Mouse (Mus musculus): ENCODE measurements around the gene Obp2a.
"Not testable (repeated sequence)": the region's sequence is repeated elsewhere in the genome, so short reads cannot be mapped to it uniquely, and the experiment has no call there.

Gene Obp2a

DNA sequence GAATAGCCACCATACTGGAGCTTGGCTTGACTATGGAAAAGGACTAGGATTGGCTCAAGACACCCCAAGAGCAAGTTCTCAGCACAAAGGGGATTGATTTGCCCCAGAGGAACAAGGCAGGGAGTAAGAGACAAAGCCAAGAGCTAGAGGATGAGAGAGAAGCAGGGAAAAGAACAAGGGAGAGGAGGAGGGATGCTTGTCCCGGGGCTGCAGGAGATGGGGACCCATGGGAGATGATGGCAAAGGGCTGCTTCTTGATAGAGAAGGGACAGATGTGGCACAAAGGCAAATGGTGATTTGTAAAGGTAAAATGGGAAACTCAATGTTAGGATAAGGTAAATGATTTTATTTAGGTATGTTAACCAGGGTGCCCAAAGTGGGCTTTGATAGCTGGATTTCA lies 9.2 kb downstream of the Obp2a start:
- not testable (repeated sequence) for DNase-seq (ENCODE audit: low read depth, low spot score)

DNA sequence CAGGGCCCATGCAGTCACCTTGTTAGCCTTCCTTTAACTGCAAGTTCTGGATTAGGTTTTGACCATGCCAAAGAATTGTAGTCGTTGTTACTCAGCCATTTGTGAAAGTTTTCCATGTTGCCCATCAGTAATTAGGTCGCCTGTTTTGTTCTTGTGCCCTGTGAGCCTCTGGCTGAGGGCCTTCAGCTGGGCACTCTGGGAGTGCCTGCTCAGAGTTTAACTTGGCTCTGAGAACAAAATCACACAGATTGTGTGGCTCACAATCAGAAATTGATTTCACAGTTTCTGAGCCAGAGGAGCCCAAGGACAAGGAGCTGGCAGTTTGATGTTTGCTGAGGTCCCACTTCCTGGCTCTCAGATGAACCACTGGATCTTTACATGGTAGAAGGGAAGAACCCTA lies 9.9 kb downstream of the Obp2a start:
- DNase-seq (ENCODE audit: low read depth, low spot score), result not testable (repeated sequence)

DNA sequence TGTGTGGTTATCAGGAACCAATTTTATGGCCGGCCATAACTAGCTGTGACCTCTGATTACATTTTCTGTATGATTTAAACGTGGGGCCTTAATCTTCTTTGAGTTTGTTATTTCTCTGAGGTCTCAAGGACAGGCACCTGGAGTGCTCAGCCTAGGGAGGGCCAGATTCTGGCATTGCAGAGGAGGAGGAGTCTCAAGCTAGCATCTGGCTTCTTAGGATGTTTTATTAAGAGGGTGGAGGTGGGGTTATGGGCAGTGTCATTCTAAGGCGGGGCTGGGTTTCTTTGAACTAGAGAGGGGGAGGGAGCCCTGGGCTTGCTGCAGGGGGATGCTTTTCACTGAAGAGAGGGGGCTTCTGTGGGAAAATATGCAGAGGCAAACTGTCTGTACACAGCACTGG lies 11.8 kb downstream of the Obp2a start:
- not testable (repeated sequence) for DNase-seq (ENCODE audit: low read depth, low spot score)

- no peak for DNase-seq (ENCODE audit: low read depth, low spot score)
Observed at GRCm38 (mm10) chr2:25717222-25717621, 17.4 kb downstream of the Obp2a start.

DNA sequence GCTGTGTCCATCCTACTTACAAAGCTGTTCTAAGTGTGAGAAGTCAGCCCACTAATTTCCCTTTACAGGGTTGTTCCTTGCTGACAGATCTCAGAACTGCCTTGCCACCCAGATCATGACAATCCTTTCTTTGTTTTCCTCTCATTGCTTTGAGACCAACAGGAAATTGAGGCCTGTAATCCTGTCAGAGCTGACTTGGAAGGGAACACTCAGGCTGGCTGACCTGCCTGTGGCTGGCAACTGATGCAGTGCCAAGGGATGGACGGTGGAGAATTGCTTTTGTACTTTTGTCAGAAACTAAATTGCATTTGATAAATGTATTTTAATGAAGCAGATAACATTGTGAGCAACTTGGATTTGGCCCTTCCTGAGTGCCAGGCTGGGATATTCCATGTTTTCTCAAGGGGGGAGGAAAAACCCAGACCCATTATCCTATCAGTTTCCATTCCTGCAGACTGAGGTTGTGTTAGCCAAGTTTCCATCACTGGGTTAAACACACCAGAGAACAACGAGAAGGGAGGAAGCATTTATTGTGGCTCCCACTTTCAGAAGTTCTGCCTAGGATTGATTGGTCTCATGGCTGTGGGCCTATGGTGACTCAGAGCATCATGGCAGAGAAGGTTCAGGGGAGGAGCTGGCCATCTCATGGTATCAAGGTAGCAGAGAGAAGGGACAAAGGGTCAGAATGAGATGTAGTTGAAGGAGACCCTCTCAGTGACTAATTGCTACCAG lies 33.5 kb downstream of the Obp2a start:
- DNase-seq (ENCODE audit: low read depth, low spot score), result no peak

DNA sequence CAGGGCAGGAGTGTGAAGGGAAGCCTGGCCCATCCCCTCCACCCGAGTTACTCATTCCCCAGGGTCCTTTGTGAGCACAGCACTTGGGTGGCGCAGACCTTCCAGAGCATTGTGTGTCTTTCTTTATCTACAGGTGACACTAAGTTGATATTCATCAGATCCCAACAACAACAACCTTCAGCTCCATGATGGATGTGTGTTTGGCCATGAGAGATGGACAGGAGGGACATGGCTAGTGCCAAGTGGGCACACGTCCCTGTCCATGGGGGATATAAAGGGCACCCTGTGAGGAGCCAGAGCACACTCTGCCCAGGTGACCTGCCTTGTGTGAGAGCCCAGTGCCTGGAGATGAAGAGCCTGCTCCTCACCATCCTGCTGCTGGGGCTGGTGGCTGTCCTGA lies 36.9 kb downstream of the Obp2a start, which contains the start of gene Obp2b:
Gene Obp2b, plus strand, starts transcription at position 301 of the 400 bp plus-strand sequence.
- DNase-seq (ENCODE audit: low read depth, low spot score), result not testable (repeated sequence)

DNA sequence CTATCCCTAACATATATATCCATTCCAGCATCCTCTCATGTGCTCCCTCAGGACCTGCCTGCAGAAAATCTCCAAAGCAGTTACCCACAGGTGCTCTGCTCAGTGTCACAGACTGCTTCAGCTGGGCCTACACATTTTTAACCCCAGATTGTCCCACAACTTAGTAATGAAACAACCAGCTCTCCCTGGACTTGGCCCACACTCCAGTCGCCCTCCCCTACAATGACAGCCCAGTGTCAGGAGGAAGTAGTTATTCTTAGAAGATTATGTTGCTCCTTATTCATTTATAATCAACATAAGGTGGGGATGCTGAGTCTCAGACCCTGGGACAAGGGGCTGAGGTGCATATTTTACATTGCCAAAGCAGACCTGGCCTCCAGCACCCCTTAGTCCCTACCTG lies 41.8 kb downstream of the Obp2a start:
- DNase-seq (ENCODE audit: low read depth, low spot score), result no peak
